In genomic region chr19:14124986-14125385, GRCm38 (mm10) we compare ENCODE assay signal across 14 mouse cellular contexts.
DNase-seq lines count a peak whose midpoint lies in the region; TF ChIP-seq lines count a peak whose summit lies in the region.
"Had no signal": no experiment of that assay in that cellular context is flagged by ENCODE, and none has a peak within 500 bp of the region (broad histone marks: within the 10 kb centered on the region; RNA-seq: fewer than 3 reads in every experiment).

No protein-coding gene starts in this region.

- TF ChIP-seq CTCF in brain, embryonic 14.5 days (IDR thresholded peaks at IDR 0.05; ENCODE audit: borderline replicate concordance, extremely low read depth, insufficient read depth, insufficient read length): no peak

- no peak for TF ChIP-seq POLR2A in brain, embryonic 14.5 days (IDR thresholded peaks at IDR 0.05; ENCODE audit: borderline replicate concordance, extremely low read depth, insufficient read depth, insufficient read length, poor library complexity, severe bottlenecking)

- peak; percentile 18 for DNase-seq in embryo, embryonic 10 days (ENCODE audit: low spot score)
- no peak for DNase-seq in embryo, embryonic 9.5 days (ENCODE audit: extremely low spot score)
- peak; percentile 20 for DNase-seq in brain, embryonic 14.5 days (ENCODE audit: low read depth)
- peak; percentile 31 for DNase-seq in retina, embryonic 14.5 days (ENCODE audit: low spot score)
- no peak for DNase-seq in lung, adult 18-20 months
- DNase-seq in liver: no peak
- DNase-seq: adrenal gland, adult 2 months; adrenal gland, postnatal 14 days; B cell, adult 2 months; cerebellum, adult 18-20 months; cerebellum, adult 9-11 months; cerebellum, postnatal 25 days; gastrocnemius, postnatal 25 days; heart, adult 2 months had no signal

Comparison
In these comparisons a context has a peak if more than half of its experiments do, and no peak if none do; other contexts are left out.
1. DNase-seq: peak in embryo, embryonic 10 days (single experiment), brain, embryonic 14.5 days (single experiment) and retina, embryonic 14.5 days (single experiment); none in embryo, embryonic 9.5 days (single experiment), lung, adult 18-20 months (0 of 2) and liver (single experiment).